Mouse (Mus musculus): ENCODE measurements around the gene Hist1h3f. TPM values are rescaled to one million over a fixed set of nuclear protein-coding genes. Genes with fewer than 3 reads are reported as not detected.

Gene Hist1h3f
- polyA plus RNA-seq, 1 experiment, result 9.6 TPM

DNA sequence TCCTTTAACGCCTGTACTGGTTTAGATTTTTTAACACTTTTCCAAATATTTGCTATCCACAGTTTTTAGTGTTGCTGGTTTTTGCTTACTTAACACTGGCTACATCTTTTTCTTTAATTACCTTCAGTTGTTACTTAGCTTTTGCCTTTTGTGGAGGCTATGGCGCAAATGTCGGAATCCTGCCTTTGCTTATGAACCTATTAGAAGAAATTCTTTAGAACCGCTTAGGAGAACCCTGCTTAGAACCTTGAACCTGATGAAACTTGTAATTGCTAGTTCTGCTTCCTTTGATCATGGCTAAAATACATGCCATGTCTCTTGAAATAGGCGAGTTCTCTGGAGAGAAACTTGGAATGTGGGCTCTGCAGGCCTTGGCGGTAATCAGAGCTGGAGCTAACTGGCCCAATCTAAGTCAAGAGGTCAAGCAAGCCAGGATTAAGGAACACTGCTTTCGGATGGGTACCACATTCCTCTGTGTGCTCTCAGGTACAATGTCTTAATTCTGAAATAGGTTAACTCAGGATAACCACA, 32.6 kb downstream of the Hist1h3f start:
- no peak overlapping the region for H3K27ac ChIP-seq (ENCODE audit: insufficient read depth, low read depth, low read length)
- peak overlapping the region; percentile 73 for H3K4me3 ChIP-seq (ENCODE audit: low read depth, low read length)
- TF ChIP-seq POLR2A (IDR thresholded peaks at IDR 0.05; ENCODE audit: low read depth, low read length) (no peak), CTCF (IDR thresholded peaks at IDR 0.05; ENCODE audit: extremely low read depth, insufficient read length, insufficient replicate concordance, low read depth, low read length) (no peak)
- no peaks in the 10 kb centered on the region for H3K4me1 ChIP-seq (ENCODE audit: control insufficient read depth, insufficient read depth, insufficient read length, low read length)
- no peaks in the 10 kb centered on the region for H3K27me3 ChIP-seq (ENCODE audit: control insufficient read depth, insufficient read depth, low read length)
- no peaks in the 10 kb centered on the region for H3K36me3 ChIP-seq (ENCODE audit: control insufficient read depth, insufficient read depth, low read length)
- WGBS, result 33% methylated on average over 7 of the region's 7 CpGs

DNA sequence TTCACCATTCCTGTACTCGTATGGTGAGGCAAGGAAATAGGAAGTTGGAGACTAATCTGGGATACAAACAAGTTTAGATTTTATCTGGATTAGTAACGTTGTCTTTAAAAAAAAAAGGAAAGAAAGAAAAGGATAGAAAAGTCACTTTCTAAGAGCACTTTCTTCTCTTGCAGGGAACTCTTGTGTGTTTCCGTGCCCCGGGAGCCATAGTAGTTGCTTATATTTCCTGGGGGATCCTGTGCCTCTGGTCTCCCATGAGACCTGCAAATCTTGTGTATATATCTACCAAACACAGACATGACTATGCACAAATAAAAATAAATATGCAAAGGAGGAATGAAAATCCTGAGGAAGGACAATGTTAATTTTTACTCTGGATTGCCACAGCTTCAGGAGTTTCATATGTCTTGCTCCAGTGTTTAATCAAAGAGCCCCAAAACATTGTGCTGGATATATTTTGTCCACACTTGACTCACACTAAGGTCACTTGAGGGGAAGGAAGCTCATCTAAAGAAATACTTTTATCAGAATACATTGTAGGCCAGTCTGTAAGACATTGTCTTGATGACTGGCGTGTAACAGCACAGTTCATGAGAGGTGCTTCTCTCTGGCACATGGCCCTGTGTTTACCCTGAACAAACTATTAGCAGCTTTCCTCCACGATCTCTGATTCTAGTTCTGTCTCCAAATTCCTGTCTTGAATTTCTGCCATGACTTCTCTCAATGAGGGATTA, 33.2 kb downstream of the Hist1h3f start:
- Histone ChIP-seq H3K27ac (ENCODE audit: insufficient read depth, low read depth, low read length) (no peak overlapping the region), H3K4me1 (ENCODE audit: control insufficient read depth, insufficient read depth, insufficient read length, low read length) (no peaks in the 10 kb centered on the region), H3K27me3 (ENCODE audit: control insufficient read depth, insufficient read depth, low read length) (no peaks in the 10 kb centered on the region), H3K36me3 (ENCODE audit: control insufficient read depth, insufficient read depth, low read length) (no peaks in the 10 kb centered on the region), H3K4me3 (ENCODE audit: low read depth, low read length) (no peak overlapping the region)
- 49% methylated on average over 6 of the region's 6 CpGs for WGBS
- TF ChIP-seq CTCF (IDR thresholded peaks at IDR 0.05; ENCODE audit: extremely low read depth, insufficient read length, insufficient replicate concordance, low read depth, low read length) (no peak), POLR2A (IDR thresholded peaks at IDR 0.05; ENCODE audit: low read depth, low read length) (no peak)

- 96% methylated on average over 1 of the region's 1 CpGs for WGBS
These were observed 34.0 kb downstream of the Hist1h3f start for GRCm38 (mm10) chr13:23577835-23578234.

GRCm38 (mm10) chr13:23581408-23582218, 37.8 kb downstream of the Hist1h3f start, which contains the start of gene Hist1h4d:
TSS of gene Hist1h4d (plus strand) at chr13:23581598.
- Histone ChIP-seq H3K36me3 (ENCODE audit: control insufficient read depth, insufficient read depth, low read length) (no peaks in the 10 kb centered on the region), H3K4me1 (ENCODE audit: control insufficient read depth, insufficient read depth, insufficient read length, low read length) (peaks cover 2% of the 10 kb centered on the region; the same call in 1 of the 2 replicates), H3K27me3 (ENCODE audit: control insufficient read depth, insufficient read depth, low read length) (no peaks in the 10 kb centered on the region), H3K27ac (ENCODE audit: insufficient read depth, low read depth, low read length) (peak within 1 kb of the TSS; percentile 22), H3K4me3 (ENCODE audit: low read depth, low read length) (peak within 1 kb of the TSS; percentile 64)
- WGBS, result under 1% methylated on average over 43 of the region's 43 CpGs
- TF ChIP-seq CTCF (IDR thresholded peaks at IDR 0.05; ENCODE audit: extremely low read depth, insufficient read length, insufficient replicate concordance, low read depth, low read length) (no peak), POLR2A (IDR thresholded peaks at IDR 0.05; ENCODE audit: low read depth, low read length) (peak; percentile 98)

More at GRCm38 (mm10) chr13:23577835-23578234, 34.0 kb downstream of the Hist1h3f start:
- H3K4me3 ChIP-seq (ENCODE audit: low read depth, low read length), result no peak overlapping the region
- no peak overlapping the region for H3K27ac ChIP-seq (ENCODE audit: insufficient read depth, low read depth, low read length)
- H3K27me3 ChIP-seq (ENCODE audit: control insufficient read depth, insufficient read depth, low read length), result no peaks in the 10 kb centered on the region
- H3K36me3 ChIP-seq (ENCODE audit: control insufficient read depth, insufficient read depth, low read length), result no peaks in the 10 kb centered on the region
- TF ChIP-seq POLR2A (IDR thresholded peaks at IDR 0.05; ENCODE audit: low read depth, low read length), result no peak
- TF ChIP-seq CTCF (IDR thresholded peaks at IDR 0.05; ENCODE audit: extremely low read depth, insufficient read length, insufficient replicate concordance, low read depth, low read length), result no peak
- H3K4me1 ChIP-seq (ENCODE audit: control insufficient read depth, insufficient read depth, insufficient read length, low read length), result no peaks in the 10 kb centered on the region

DNA sequence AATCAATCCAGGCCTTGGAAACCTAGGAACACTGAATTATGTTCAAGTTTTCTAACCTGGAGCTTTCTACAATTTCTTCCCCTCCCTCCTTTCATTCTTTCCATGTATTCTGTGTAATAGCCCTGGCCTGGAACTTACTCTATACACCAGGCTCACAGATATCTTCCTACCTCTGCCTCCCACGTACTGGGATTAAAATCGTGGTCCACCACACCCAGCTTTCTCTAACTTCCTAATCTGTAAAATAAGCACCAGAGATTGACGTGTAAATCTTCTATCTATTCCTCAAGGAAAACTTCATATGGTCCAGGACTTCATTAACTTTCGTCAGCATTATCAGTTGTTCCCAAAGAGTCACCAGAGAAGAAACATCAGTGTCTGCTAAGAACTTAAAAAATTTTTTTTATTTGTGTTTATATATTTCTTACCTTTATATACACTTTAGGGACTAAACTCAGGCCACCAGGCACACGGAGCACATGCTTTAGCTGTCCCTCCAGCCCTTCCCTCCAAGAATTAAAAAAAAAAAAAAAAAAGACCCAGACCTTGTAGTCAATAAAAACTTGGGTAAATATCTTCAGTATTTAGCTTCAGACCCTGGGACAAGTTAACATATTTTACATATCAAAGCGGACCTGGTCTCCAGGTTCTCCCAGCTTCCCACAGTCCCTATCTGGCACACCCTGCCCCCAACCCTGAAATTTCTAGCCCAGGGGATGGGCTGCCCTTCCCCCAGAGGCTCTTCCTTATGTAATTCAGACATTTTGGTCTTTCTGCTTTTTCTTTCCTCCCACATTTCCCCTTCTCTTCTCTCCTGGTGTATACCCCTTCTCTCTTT, 38.6 kb downstream of the Hist1h3f start:
- Histone ChIP-seq H3K36me3 (ENCODE audit: control insufficient read depth, insufficient read depth, low read length) (no peaks in the 10 kb centered on the region), H3K27ac (ENCODE audit: insufficient read depth, low read depth, low read length) (peak overlapping the region; percentile 22), H3K27me3 (ENCODE audit: control insufficient read depth, insufficient read depth, low read length) (no peaks in the 10 kb centered on the region), H3K4me1 (ENCODE audit: control insufficient read depth, insufficient read depth, insufficient read length, low read length) (peaks cover 2% of the 10 kb centered on the region; the same call in 1 of the 2 replicates), H3K4me3 (ENCODE audit: low read depth, low read length) (peak overlapping the region; percentile 18; the same call in 1 of the 2 replicates)
- TF ChIP-seq POLR2A (IDR thresholded peaks at IDR 0.05; ENCODE audit: low read depth, low read length) (no peak), CTCF (IDR thresholded peaks at IDR 0.05; ENCODE audit: extremely low read depth, insufficient read length, insufficient replicate concordance, low read depth, low read length) (no peak)
- 24% methylated on average over 6 of the region's 6 CpGs for WGBS

DNA sequence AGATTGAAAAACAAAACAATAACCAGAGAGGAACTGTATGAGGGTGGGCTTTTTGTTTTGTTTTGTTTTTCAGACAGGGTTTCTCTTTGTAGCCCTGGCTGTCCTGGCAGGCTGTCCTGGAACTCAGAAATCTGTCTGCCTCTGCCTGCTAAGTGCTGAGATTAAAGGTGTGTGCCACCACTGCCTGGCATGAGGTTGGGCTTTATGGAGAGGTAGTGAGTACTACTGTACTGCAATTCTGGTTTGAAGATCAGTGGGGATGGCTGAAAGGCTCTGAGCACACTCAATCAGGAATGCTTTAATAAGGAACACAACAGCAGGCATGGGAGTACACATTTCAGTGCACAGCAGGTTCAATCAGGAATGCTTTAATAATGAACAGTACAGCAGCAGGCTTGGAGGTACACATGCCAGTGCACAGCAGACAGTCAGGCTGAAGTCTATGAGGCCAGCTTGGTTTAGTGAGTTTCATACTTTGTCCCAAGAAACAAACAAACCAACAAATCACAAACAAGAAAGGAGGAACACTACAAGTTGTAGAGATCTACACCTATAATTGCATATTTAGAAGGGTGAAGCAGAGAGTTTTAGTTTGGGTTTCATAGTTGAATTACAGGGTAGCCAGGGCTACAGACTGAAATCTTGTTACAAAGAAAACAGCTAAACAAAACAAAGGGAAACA, 39.7 kb downstream of the Hist1h3f start:
- TF ChIP-seq POLR2A (IDR thresholded peaks at IDR 0.05; ENCODE audit: low read depth, low read length) (no peak), CTCF (IDR thresholded peaks at IDR 0.05; ENCODE audit: extremely low read depth, insufficient read length, insufficient replicate concordance, low read depth, low read length) (no peak)
- H3K4me1 ChIP-seq (ENCODE audit: control insufficient read depth, insufficient read depth, insufficient read length, low read length), result peaks cover 2% of the 10 kb centered on the region; the same call in 1 of the 2 replicates
- no peaks in the 10 kb centered on the region for H3K27me3 ChIP-seq (ENCODE audit: control insufficient read depth, insufficient read depth, low read length)
- H3K27ac ChIP-seq (ENCODE audit: insufficient read depth, low read depth, low read length), result peak overlapping the region; percentile 24; the same call in 1 of the 2 replicates
- H3K4me3 ChIP-seq (ENCODE audit: low read depth, low read length), result no peak overlapping the region
- no peaks in the 10 kb centered on the region for H3K36me3 ChIP-seq (ENCODE audit: control insufficient read depth, insufficient read depth, low read length)

Data from small intestine, adult 2 months (tissue).